Mouse (Mus musculus): ENCODE measurements around the gene Ninj2. TPM values are rescaled to one million over a fixed set of nuclear protein-coding genes. Genes with fewer than 3 reads are reported as not detected.

Ninj2 gene
- polyA plus RNA-seq, 1 experiment from 2014 or later: not detected

DNA sequence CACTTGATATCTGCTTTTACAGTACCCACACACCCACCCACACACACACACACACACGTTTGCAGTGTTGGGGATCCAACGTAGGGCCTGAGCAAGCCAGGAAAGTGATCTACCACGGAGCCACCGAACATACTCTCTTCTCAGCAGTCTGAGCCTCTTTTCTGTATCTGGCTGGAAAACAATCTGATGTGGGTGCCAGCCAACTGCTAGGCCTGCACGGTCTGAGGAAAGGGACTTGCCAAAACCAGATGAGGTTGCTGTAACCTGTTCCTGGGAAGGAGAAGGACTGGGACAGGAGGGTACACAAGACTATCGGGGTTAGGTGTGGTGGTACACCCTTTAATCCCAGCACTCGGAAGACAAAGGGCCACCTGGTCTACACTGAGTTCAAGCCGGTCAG lies 150.1 kb downstream of the Ninj2 start:
- Histone ChIP-seq H3K4me3 (ENCODE audit: low read depth, low read length) (no peak overlapping the region), H3K4me2 (replicated peaks; ENCODE audit: low read depth, low read length) (no peak overlapping the region), H3K27me3 (ENCODE audit: control insufficient read depth, insufficient read depth, low read length) (no peaks in the 10 kb centered on the region), H3K9me3 (ENCODE audit: control insufficient read depth, low read length) (no peaks in the 10 kb centered on the region), H3K4me1 (replicated peaks; ENCODE audit: control insufficient read depth, insufficient read depth, low read length) (no peaks in the 10 kb centered on the region), H3K27ac (ENCODE audit: low read depth, low read length) (no peak overlapping the region), H3K9ac (ENCODE audit: low read depth, low read length) (no peak overlapping the region), H3K36me3 (ENCODE audit: control insufficient read depth, insufficient read depth, low read length) (no peaks in the 10 kb centered on the region)
- ATAC-seq (ENCODE audit: low FRiP score): no peak
- DNase-seq (ENCODE audit: low spot score): no peak
- WGBS: 86% methylated on average over 8 of the region's 8 CpGs

DNA sequence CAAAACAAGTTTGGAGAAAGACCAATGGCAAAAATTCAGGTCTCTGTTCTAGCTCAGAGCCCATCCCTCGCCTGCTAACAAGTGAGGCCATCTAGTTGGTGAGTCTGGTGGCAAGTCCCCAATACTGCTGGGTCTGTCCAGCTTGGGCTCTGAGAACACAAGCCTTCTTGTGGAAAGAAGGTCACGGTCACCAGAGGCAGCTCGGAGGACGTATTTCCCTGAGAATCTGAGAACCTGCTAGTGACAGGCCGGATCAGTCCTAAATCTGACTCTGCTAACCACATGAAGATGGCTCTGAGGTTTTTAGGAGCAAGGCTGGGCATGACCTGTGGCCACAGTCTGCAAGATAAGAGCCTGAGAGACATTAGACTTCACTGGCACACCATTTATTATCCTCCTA lies 153.5 kb downstream of the Ninj2 start:
- Histone ChIP-seq H3K36me3 (ENCODE audit: control insufficient read depth, insufficient read depth, low read length) (no peaks in the 10 kb centered on the region), H3K9me3 (ENCODE audit: control insufficient read depth, low read length) (no peaks in the 10 kb centered on the region), H3K27ac (ENCODE audit: low read depth, low read length) (no peak overlapping the region), H3K4me3 (ENCODE audit: low read depth, low read length) (no peak overlapping the region), H3K4me2 (replicated peaks; ENCODE audit: low read depth, low read length) (no peak overlapping the region), H3K27me3 (ENCODE audit: control insufficient read depth, insufficient read depth, low read length) (no peaks in the 10 kb centered on the region), H3K4me1 (replicated peaks; ENCODE audit: control insufficient read depth, insufficient read depth, low read length) (no peaks in the 10 kb centered on the region), H3K9ac (ENCODE audit: low read depth, low read length) (no peak overlapping the region)
- no peak for DNase-seq (ENCODE audit: low spot score)
- no peak for ATAC-seq (ENCODE audit: low FRiP score)
- 84% methylated on average over 5 of the region's 5 CpGs for whole genome bisulfite sequencing

- H3K9me3 ChIP-seq (ENCODE audit: control insufficient read depth, low read length): no peaks in the 10 kb centered on the region
- no peaks in the 10 kb centered on the region for H3K4me1 ChIP-seq (replicated peaks; ENCODE audit: control insufficient read depth, insufficient read depth, low read length)
- DNase-seq (ENCODE audit: low spot score) (no peak), ATAC-seq (ENCODE audit: low FRiP score) (no peak)
- no peak overlapping the region for H3K4me3 ChIP-seq (ENCODE audit: low read depth, low read length)
- no peak overlapping the region for H3K9ac ChIP-seq (ENCODE audit: low read depth, low read length)
- H3K27me3 ChIP-seq (ENCODE audit: control insufficient read depth, insufficient read depth, low read length): no peaks in the 10 kb centered on the region
- 68% methylated on average over 5 of the region's 5 CpGs for WGBS
- H3K4me2 ChIP-seq (replicated peaks; ENCODE audit: low read depth, low read length): no peak overlapping the region
- H3K36me3 ChIP-seq (ENCODE audit: control insufficient read depth, insufficient read depth, low read length): no peaks in the 10 kb centered on the region
- H3K27ac ChIP-seq (ENCODE audit: low read depth, low read length): no peak overlapping the region
These were observed 156.7 kb downstream of the Ninj2 start for GRCm38 (mm10) chr6:120249831-120250230.

Other genes with a start within 250 kb of the Ninj2 start
- gene Erc1, start 245.2 kb upstream of the Ninj2 start, polyA plus RNA-seq (2014; fragmentation: Nextera tagmentation; extraction: Ambion mirVana): 30.0 and 44.0 TPM in 2 replicates
- 24.0 and 28.5 TPM in 2 replicates for gene Rad52, start 190.7 kb upstream of the Ninj2 start, polyA plus RNA-seq (2014; fragmentation: Nextera tagmentation; extraction: Ambion mirVana)
- 63.9 and 91.7 TPM in 2 replicates for gene Wnk1, start 54.7 kb upstream of the Ninj2 start, polyA plus RNA-seq (2014; fragmentation: Nextera tagmentation; extraction: Ambion mirVana)
- 0.15 TPM in 1 of 2 replicates, not detected in the other for gene D330020A13Rik, start 201.0 kb downstream of the Ninj2 start, polyA plus RNA-seq (2014; fragmentation: Nextera tagmentation; extraction: Ambion mirVana)
- gene B4galnt3, start 201.2 kb downstream of the Ninj2 start, polyA plus RNA-seq (2014; fragmentation: Nextera tagmentation; extraction: Ambion mirVana): not detected in 2 replicates

Data from hindbrain, embryonic 11.5 days (tissue).